Mouse (Mus musculus) hindbrain, embryonic 14.5 days (tissue): ENCODE results near the gene Klhdc8b. TPM values are rescaled to one million over a fixed set of nuclear protein-coding genes. Genes with fewer than 3 reads are reported as not detected.

ENCODE experiments used
- ATAC-seq: fragments of 200-750 bp; cut with Nextera tagmentation; 2 replicates; pipeline ENCODE4 v1.8.0; 2017; ENCODE audit warnings: moderate number of reproducible peaks, mild to moderate bottlenecking, moderate TSS enrichment, moderate library complexity; ENCODE audit not compliant: low FRiP score
- DNase-seq: peaks from one replicate; pipeline ENCODE4 v3.0.0-alpha.2; 2015; ENCODE audit warnings: low spot score
- H3K27ac ChIP-seq: fragments of 300-500 bp; sonication (generic); 2 replicates; pipeline ENCODE4 v1.5.1; 2014; ENCODE audit warnings: mild to moderate bottlenecking, moderate library complexity
- H3K27me3 ChIP-seq: fragments of 300-500 bp; sonication (generic); 2 replicates; pipeline ENCODE4 v1.6.1; 2014; ENCODE audit warnings: mild to moderate bottlenecking, low read length, mixed read lengths; ENCODE audit not compliant: control insufficient read depth, insufficient read depth
- H3K36me3 ChIP-seq: fragments of 300-500 bp; sonication (generic); replicated peaks from 2 replicates; pipeline ENCODE4 v1.6.1; 2014; ENCODE audit not compliant: control insufficient read depth, insufficient read depth
- H3K4me1 ChIP-seq: fragments of 300-500 bp; sonication (generic); replicated peaks from 2 replicates; pipeline ENCODE4 v1.6.1; 2014; ENCODE audit warnings: antibody characterized with exemption, low read length, mixed read lengths; ENCODE audit not compliant: control insufficient read depth, insufficient read depth
- H3K4me2 ChIP-seq: fragments of 300-500 bp; sonication (generic); replicated peaks from 2 replicates; pipeline ENCODE4 v1.6.1; 2014; ENCODE audit warnings: mild to moderate bottlenecking, moderate library complexity
- H3K4me3 ChIP-seq: fragments of 300-500 bp; sonication (generic); replicated peaks from 2 replicates; pipeline ENCODE4 v1.5.1; 2014; ENCODE audit warnings: mild to moderate bottlenecking, low read length
- H3K9ac ChIP-seq: fragments of 300-500 bp; sonication (generic); 2 replicates; pipeline ENCODE4 v1.6.1; 2014
- H3K9me3 ChIP-seq: fragments of 300-500 bp; sonication (generic); 2 replicates; pipeline ENCODE4 v1.6.1; 2016; ENCODE audit warnings: low read length; ENCODE audit not compliant: control insufficient read depth
- WGBS: fragments of 180-500 bp; shearing (Covaris S2); extraction: QIAGEN DNeasy Blood & Tissue Kit; methylation state at CpG from one replicate; pipeline ENCODE4 v1.1.7; 2014; 5-methylcytosine and 5-hydroxymethylcytosine counted together
- polyA plus RNA-seq: library from polyadenylated mRNA; unstranded; fragments of >200 nt; fragmentation: Nextera tagmentation; extraction: Ambion mirVana; gene quantifications from 2 replicates; pipeline ENCODE4 v1.2.1, GENCODE M21; 2014

Gene Klhdc8b
- polyA plus RNA-seq = 52.8 and 57.2 TPM in 2 replicates

DNA sequence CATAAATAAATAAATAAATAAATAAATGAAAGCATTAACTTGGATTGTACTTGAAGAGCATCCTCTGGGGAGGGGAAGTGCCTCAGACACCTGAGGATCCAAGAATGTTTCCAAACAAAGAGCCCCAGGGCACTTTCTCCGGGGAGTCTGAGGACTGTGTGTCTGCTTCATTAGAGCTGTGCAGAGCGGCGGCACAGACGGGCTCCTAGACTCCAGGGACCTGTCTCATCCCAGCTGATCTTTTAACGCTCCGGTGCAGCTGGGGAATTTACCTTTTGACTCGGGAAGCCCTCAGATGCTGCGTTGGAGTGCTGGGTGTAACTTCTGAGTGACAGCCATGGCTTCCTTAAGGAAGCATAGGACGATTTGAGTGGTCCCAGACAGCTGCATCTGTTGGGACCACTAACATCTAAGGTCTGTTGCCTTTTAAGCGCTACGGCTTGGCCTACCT is at the start of gene Klhdc8b:
Gene Klhdc8b, minus strand, starts transcription at position 401 of the 451 bp plus-strand sequence.
- no peaks in the 10 kb centered on the region for H3K27me3 ChIP-seq
- DNase-seq (no peak), ATAC-seq (no peak)
- peaks cover 10% of the 10 kb centered on the region for H3K4me1 ChIP-seq
- no peaks in the 10 kb centered on the region for H3K9me3 ChIP-seq
- WGBS = 25% methylated on average over 11 of the region's 11 CpGs
- peak within 1 kb of the TSS; percentile 96 for H3K4me2 ChIP-seq
- H3K27ac ChIP-seq = peak within 1 kb of the TSS; percentile 90
- peaks cover 34% of the 10 kb centered on the region for H3K36me3 ChIP-seq
- peak within 1 kb of the TSS; percentile 90 for H3K9ac ChIP-seq
- peak within 1 kb of the TSS; percentile 94 for H3K4me3 ChIP-seq

DNA sequence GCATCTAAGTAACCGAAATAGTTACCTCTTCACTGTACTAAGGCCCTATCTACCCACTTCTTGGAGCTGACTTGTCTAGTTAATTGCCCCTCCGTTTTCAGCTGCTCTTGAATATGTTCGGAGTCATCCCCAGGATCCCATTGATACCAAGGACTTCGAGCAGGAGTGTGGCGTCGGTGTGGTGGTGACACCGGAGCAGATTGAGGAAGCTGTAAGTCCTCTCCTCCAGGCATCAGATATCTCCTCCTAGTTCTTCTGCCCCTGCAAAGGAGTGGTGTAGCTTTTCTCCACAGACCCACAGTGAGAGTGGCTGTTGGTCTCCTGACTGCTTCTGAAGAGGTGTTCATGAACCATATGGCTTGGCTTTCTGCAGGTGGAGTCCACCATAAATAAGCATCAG is 47.4 kb upstream of the Klhdc8b start:
- no peak for ATAC-seq
- WGBS = 89% methylated on average over 7 of the region's 7 CpGs

DNA sequence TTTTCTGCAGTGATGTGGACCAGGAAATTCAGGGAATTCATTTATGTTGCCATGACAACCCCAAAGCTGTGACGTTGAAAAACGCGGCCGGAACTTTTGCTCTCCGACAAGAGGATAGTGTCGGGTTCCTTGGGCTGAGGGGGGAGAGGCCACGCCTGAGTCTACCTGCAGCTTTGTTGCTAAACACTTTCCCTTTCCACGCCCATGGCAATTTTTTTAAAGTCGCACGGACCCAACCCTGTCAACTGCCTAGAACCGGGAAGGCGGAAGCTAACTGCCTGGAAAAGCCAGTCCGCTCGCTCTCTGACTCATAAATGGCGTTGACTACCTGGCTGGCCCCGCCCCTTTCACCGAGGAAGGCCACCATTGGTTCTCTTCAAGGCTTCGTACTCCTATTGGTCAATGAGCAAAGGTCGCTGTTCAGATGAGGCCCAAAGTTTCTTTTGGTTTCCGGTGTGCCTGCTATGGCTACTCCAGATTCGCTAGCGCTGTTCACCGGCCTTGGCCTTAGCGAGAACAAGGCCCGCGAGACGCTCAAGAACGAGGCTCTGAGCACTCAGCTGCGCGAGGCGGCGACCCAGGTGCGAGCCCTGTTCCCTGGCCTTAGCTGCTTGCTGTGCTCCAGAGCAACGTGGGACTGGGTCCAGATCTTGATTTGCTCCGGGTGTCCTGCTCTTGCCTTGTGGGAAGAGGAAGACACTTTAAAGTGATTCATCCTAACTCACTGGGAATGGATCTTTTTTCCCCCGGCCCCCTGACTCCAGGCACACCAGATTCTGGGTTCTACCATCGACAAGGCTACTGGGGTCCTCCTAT is 46.4 kb upstream of the Klhdc8b start, which contains the start of gene Qars:
Gene Qars, plus strand, starts transcription at position 88 of the 816 bp plus-strand sequence.
- H3K36me3 ChIP-seq = peaks cover 41% of the 10 kb centered on the region
- H3K27me3 ChIP-seq = no peaks in the 10 kb centered on the region
- DNase-seq (peak; percentile 93), ATAC-seq (peak; percentile 97)
- H3K4me2 ChIP-seq = peak within 1 kb of the TSS; percentile 96
- no peaks in the 10 kb centered on the region for H3K9me3 ChIP-seq
- peak within 1 kb of the TSS; percentile 76 for H3K27ac ChIP-seq
- under 1% methylated on average over 37 of the region's 37 CpGs for WGBS
- peak within 1 kb of the TSS; percentile 72 for H3K4me3 ChIP-seq
- H3K9ac ChIP-seq = peak within 1 kb of the TSS; percentile 70
- peaks cover 13% of the 10 kb centered on the region for H3K4me1 ChIP-seq

More for the DNA sequence above, 47.4 kb upstream of the Klhdc8b start:
- Histone ChIP-seq H3K4me2 (peak overlapping the region; percentile 96), H3K27me3 (no peaks in the 10 kb centered on the region), H3K9me3 (no peaks in the 10 kb centered on the region), H3K4me3 (peak overlapping the region; percentile 72), H3K9ac (peak overlapping the region; percentile 70; the same call in 1 of the 2 replicates), H3K4me1 (peaks cover 13% of the 10 kb centered on the region), H3K27ac (no peak overlapping the region), H3K36me3 (peaks cover 43% of the 10 kb centered on the region)
- no peak for DNase-seq

DNA sequence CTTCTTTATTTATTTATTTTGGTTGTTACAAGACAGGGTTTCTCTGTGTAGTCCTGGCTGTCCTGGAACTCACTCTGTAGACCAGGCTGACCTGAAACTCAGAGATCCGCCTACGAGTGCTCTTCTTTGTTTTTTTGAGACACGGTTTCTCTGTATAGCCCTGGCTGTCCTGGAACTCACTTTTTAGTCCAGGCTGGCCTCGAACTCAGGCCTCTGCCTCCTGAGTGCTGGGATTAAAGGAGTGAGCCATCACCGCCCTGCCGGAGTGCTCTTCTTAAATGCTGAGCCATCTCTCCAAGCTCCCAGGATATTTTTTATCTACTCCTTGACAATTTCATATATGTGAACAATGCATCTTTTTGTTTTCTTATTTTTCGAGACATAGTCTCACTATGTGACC is 45.5 kb upstream of the Klhdc8b start:
- Histone ChIP-seq H3K36me3 (peaks cover 41% of the 10 kb centered on the region), H3K27me3 (no peaks in the 10 kb centered on the region), H3K27ac (no peak overlapping the region; the same call in 1 of the 2 replicates), H3K9ac (no peak overlapping the region), H3K4me1 (peaks cover 13% of the 10 kb centered on the region), H3K4me2 (peak overlapping the region; percentile 96), H3K4me3 (no peak overlapping the region; the same call in 1 of the 2 replicates), H3K9me3 (no peaks in the 10 kb centered on the region)
- WGBS = 90% methylated on average over 7 of the region's 7 CpGs
- ATAC-seq (no peak), DNase-seq (no peak)

DNA sequence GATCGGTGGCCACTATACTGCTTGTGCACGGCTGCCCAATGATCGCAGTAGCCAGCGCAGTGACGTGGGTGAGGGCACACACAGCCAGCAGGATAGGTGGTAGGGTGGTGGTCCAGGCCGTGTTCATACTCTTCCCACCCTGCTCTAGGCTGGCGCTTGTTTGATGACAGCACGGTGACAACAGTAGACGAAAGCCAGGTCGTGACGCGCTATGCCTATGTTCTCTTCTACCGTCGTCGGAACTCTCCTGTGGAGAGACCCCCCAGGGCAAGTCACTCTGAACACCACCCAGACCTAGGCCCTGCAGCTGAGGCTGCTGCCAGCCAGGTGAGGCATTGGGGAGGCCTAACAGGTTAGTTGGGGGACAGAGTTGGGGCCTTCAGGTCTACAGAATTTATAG is 38.6 kb upstream of the Klhdc8b start:
- no peak for DNase-seq
- Histone ChIP-seq H3K27ac (no peak overlapping the region), H3K4me1 (no peaks in the 10 kb centered on the region), H3K36me3 (peaks cover 87% of the 10 kb centered on the region), H3K4me2 (no peak overlapping the region), H3K9ac (no peak overlapping the region), H3K27me3 (no peaks in the 10 kb centered on the region), H3K9me3 (no peaks in the 10 kb centered on the region), H3K4me3 (no peak overlapping the region)
- WGBS = 96% methylated on average over 15 of the region's 15 CpGs
- ATAC-seq = no peak

DNA sequence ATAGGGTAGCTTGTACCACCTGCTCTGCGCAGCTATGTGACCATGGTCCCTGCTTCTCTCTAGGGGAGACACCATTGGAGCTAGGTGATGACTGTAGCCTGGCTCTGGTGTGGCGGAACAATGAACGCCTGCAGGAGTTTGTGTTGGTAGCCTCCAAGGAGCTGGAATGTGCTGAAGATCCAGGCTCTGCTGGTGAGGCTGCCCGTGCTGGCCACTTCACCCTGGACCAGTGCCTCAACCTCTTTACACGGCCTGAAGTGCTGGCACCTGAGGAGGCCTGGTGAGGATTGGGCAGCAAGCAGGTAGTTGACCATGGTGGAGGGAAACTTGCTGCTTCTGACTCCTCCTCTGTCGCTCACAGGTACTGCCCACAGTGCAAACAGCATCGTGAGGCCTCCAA is 37.9 kb upstream of the Klhdc8b start:
- H3K36me3 ChIP-seq = peaks cover 94% of the 10 kb centered on the region
- no peaks in the 10 kb centered on the region for H3K27me3 ChIP-seq
- H3K4me1 ChIP-seq = no peaks in the 10 kb centered on the region
- H3K4me2 ChIP-seq = no peak overlapping the region
- ATAC-seq (no peak), DNase-seq (no peak)
- H3K9me3 ChIP-seq = no peaks in the 10 kb centered on the region
- H3K9ac ChIP-seq = no peak overlapping the region
- H3K4me3 ChIP-seq = no peak overlapping the region
- 95% methylated on average over 7 of the region's 7 CpGs for WGBS
- no peak overlapping the region for H3K27ac ChIP-seq

DNA sequence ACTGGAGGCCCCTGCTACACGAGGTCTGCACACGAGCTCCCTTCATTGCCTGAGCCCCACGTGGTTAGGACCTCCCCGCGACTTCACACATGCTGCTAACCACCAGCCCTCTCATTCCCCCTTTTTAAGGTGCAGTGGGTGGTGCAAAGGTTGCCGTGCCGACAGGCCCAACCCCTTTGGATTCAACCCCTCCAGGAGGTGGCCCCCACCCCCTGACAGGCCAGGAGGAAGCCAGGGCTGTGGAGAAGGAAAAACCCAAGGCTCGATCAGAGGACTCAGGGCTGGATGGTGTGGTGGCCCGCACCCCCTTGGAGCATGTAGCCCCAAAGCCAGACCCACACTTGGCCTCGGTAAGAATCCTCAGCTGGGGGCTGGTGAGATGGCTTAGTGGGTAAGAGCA is 33.5 kb upstream of the Klhdc8b start:
- no peak overlapping the region for H3K9ac ChIP-seq
- no peaks in the 10 kb centered on the region for H3K9me3 ChIP-seq
- no peak for DNase-seq
- H3K4me2 ChIP-seq = no peak overlapping the region
- H3K4me1 ChIP-seq = peaks cover 19% of the 10 kb centered on the region
- no peak overlapping the region for H3K27ac ChIP-seq
- 89% methylated on average over 10 of the region's 10 CpGs for WGBS
- H3K36me3 ChIP-seq = peaks cover 81% of the 10 kb centered on the region
- no peak for ATAC-seq
- H3K27me3 ChIP-seq = no peaks in the 10 kb centered on the region
- H3K4me3 ChIP-seq = no peak overlapping the region

DNA sequence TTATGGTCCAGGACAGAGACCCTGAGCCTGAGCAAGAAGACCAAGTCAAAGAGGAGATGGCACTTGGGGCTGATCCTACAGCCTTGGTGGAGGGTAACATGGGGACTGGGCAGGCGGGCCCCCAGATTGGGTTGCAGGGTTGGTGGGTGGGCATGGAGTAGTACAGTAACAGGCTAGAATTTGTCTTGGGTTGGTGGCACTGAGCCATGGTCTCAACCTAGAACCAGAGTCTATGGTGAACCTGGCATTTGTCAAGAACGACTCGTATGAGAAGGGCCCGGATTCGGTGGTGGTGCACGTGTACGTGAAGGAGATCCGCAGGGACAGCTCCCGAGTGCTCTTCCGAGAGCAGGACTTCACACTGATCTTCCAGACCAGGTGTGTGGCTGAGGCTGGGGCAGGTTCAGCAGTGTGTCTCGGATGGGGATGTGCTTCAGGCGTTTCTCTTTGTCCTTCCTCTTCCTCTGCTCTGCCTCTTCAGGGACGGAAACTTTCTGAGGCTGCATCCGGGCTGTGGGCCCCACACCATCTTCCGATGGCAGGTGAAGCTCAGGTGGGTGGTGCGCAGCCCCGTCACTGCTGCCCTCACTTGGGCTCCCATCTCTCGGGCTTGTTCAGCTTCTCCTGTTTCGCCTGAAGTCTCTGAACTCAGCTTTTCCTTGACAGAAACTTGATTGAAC is 32.9 kb upstream of the Klhdc8b start:
- H3K4me3 ChIP-seq = no peak overlapping the region
- no peak overlapping the region for H3K4me2 ChIP-seq
- H3K27ac ChIP-seq = no peak overlapping the region
- WGBS = 96% methylated on average over 19 of the region's 19 CpGs
- no peak overlapping the region for H3K9ac ChIP-seq
- DNase-seq = no peak
- ATAC-seq = no peak
- no peaks in the 10 kb centered on the region for H3K27me3 ChIP-seq
- peaks cover 22% of the 10 kb centered on the region for H3K4me1 ChIP-seq
- H3K36me3 ChIP-seq = peaks cover 75% of the 10 kb centered on the region
- no peaks in the 10 kb centered on the region for H3K9me3 ChIP-seq

DNA sequence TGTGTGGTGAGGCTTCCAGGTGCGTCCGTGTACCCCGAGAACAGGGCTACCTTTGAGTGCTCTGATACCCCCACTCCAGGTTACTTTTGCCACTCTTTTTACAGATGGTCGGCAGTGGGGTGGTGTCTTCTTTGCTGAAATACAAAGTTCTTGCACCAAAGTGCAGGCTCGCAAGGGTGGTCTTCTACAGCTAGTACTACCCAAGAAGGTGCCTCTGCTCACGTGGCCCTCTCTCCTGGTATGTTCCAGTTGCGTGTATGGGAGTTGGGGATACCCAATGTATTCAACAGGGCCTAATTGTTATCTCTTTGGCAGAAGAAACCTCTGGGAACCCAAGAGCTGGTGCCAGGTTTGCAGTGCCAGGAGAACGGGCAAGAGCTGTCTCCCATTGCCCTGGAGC is 31.9 kb upstream of the Klhdc8b start:
- Histone ChIP-seq H3K9ac (no peak overlapping the region), H3K9me3 (no peaks in the 10 kb centered on the region), H3K27ac (no peak overlapping the region), H3K27me3 (no peaks in the 10 kb centered on the region), H3K4me3 (no peak overlapping the region), H3K4me2 (no peak overlapping the region), H3K4me1 (peaks cover 22% of the 10 kb centered on the region), H3K36me3 (peaks cover 64% of the 10 kb centered on the region)
- DNase-seq = no peak
- no peak for ATAC-seq
- 97% methylated on average over 8 of the region's 8 CpGs for WGBS
